Mouse (Mus musculus) cortical plate, adult 2 months (tissue): ENCODE data around the gene Rabl3. TPM values are rescaled to one million over a fixed set of nuclear protein-coding genes. Genes with fewer than 3 reads are reported as not detected.
A peak's percentile ranks its signal among the peaks of the same experiment; 100 is the strongest.

Experiments used
- H3K27ac ChIP-seq: fragments of 200-500 bp; 2 replicates; pipeline ENCODE4 v1.5.1; 2012; ENCODE audit warnings: low read length, control low read depth, inconsistent platforms; ENCODE audit not compliant: insufficient read depth
- H3K4me1 ChIP-seq: fragments of 200-500 bp; 2 replicates; pipeline ENCODE4 v1.6.1; 2011; ENCODE audit warnings: low read length; ENCODE audit not compliant: control insufficient read depth, insufficient read depth
- H3K4me3 ChIP-seq: fragments of 200-500 bp; 2 replicates; pipeline ENCODE4 v1.5.1; 2011; ENCODE audit warnings: mild to moderate bottlenecking, low read length, control low read depth; ENCODE audit not compliant: insufficient read depth
- CTCF ChIP-seq: fragments of 200-500 bp; IDR thresholded peaks from 2 replicates; pipeline ENCODE4 v1.5.1; 2011; ENCODE audit warnings: mild to moderate bottlenecking, control low read depth, low read length; ENCODE audit not compliant: insufficient read depth; ENCODE audit errors: extremely low read depth
- POLR2A ChIP-seq: fragments of 200-500 bp; IDR thresholded peaks from 2 replicates; pipeline ENCODE4 v1.6.1; 2011; ENCODE audit warnings: mild to moderate bottlenecking, low read length, control low read depth; ENCODE audit not compliant: insufficient read depth; ENCODE audit errors: extremely low read depth
- polyA plus RNA-seq: library from polyadenylated mRNA; depleted of rRNA; stranded (reverse); fragments of >200 nt; gene quantifications from 2 replicates; pipeline ENCODE4 v1.2.3, GENCODE M21; 2012

The Rabl3 gene
- polyA plus RNA-seq, 1 experiment: 7.7 TPM

- TF ChIP-seq POLR2A (no peak), CTCF (no peak)
- no peaks in the 10 kb centered on the region for H3K4me1 ChIP-seq
- no peak overlapping the region for H3K27ac ChIP-seq
- no peak overlapping the region for H3K4me3 ChIP-seq
These were observed 21.0 kb upstream of the Rabl3 start for GRCm38 (mm10) chr16:37518662-37519061.

- no peak overlapping the region for H3K27ac ChIP-seq
- TF ChIP-seq POLR2A (no peak), CTCF (no peak)
- no peaks in the 10 kb centered on the region for H3K4me1 ChIP-seq
- no peak overlapping the region for H3K4me3 ChIP-seq
These were observed 20.0 kb upstream of the Rabl3 start for GRCm38 (mm10) chr16:37519721-37520120.

DNA sequence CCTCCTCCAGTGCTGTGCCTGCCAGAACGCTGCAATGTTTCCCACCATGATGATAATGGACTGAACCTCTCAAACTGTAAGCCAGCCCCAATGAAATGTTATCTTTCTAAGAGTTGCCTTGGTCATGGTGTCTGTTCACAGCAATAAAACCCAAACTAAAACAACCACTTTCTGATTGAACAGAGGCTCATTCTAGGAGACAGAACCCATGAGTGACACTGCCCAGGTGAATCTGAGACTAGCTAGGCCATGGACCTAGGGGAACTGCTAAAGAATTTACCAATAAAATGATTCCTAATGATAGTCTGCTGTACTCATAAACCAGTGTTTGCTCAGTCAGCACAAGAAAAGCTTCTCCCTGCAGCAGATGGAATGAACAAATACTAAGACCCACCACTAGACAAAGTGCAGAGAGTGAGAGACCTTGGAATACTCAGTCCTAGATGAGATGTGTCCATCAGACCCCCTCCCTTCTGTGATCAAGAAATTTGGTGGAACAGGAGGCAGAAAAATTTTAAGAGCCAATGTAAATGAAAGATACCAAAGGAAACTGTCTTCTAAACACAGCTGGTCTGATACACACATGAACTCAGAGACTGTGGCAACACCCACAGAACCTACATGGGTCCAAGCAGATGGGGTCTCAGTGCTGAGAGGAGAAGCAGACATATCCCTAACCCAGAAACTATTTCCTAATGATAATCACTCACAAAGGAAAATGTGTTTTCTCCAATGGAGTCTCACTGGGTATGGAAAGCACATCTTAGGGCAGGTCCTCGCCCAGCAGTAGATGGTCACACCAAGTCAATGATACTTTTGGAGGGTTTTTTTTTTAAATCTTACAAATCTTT, 19.3 kb upstream of the Rabl3 start:
- TF ChIP-seq POLR2A: no peak
- TF ChIP-seq CTCF: no peak
- H3K4me1 ChIP-seq: no peaks in the 10 kb centered on the region
- no peak overlapping the region for H3K4me3 ChIP-seq
- H3K27ac ChIP-seq: no peak overlapping the region

GRCm38 (mm10) chr16:37522100-37522697, 17.5 kb upstream of the Rabl3 start:
- Histone ChIP-seq H3K4me1 (no peaks in the 10 kb centered on the region), H3K4me3 (no peak overlapping the region), H3K27ac (no peak overlapping the region)
- no peak for TF ChIP-seq POLR2A
- no peak for TF ChIP-seq CTCF

DNA sequence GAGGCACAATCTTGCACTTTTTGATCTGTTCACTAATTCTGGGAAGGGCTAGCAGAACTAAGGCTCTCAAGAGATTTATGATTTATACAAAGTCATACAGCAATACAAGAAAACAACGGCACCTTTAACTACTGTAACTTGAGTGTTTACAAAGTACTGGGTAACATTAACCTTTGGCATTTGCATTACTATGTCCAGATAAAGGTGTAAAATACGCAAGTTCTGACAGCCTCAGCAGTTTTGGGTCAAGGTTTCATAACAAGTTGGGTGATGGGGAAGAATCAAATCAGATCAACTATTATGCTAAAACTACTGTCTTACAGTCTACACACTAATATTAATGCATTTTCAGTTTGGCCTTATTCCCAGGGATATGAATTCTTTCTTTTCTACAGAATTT, 14.6 kb upstream of the Rabl3 start:
- no peak overlapping the region for H3K4me3 ChIP-seq
- H3K27ac ChIP-seq: no peak overlapping the region
- peaks cover 2% of the 10 kb centered on the region for H3K4me1 ChIP-seq
- TF ChIP-seq POLR2A (no peak), CTCF (no peak)

- no peak for TF ChIP-seq CTCF
- no peak for TF ChIP-seq POLR2A
- no peak overlapping the region for H3K4me3 ChIP-seq
- H3K27ac ChIP-seq: no peak overlapping the region
- peaks cover 5% of the 10 kb centered on the region for H3K4me1 ChIP-seq
These were observed 12.9 kb upstream of the Rabl3 start for GRCm38 (mm10) chr16:37526688-37527223.

DNA sequence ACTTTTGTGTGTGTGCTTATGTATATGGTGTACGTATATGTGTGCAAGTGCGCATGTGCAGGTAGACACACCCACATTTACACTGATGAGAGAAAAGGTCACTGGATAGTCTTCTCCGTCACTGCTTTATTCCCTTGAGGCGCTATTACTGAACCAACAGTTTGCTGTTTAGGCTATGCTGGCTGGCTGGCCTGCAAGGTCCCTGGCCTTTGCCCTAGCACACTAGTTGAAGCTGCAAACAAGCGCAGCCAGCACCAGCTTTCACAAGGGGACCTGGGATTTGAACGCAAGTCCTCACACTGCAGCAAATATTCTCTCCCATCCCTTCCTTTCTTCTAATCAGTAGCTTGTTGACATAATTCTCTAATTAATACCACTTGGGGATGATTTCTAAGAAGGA, 9.5 kb upstream of the Rabl3 start:
- no peak for TF ChIP-seq POLR2A
- TF ChIP-seq CTCF: no peak
- Histone ChIP-seq H3K4me1 (peaks cover 8% of the 10 kb centered on the region), H3K4me3 (no peak overlapping the region), H3K27ac (no peak overlapping the region)

DNA sequence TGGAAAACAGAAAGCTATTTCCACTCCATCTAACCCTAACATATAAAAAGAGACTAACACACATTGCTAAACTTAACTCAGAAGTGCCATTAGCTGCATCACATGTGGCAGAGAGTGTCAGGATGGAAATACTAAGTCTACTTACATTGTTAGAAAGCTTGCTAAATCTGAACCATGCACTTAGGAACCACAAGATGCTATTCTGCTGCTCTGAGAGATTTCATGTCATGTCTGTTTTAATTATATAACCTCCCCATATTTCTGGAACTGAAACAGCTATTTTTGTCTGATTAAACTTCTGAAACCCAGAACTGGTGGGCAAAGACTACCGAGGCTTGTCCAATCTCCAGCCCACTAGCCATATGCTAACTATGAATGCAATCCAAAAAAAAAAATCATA, 7.6 kb upstream of the Rabl3 start:
- Histone ChIP-seq H3K4me3 (no peak overlapping the region), H3K4me1 (peaks cover 8% of the 10 kb centered on the region), H3K27ac (no peak overlapping the region)
- no peak for TF ChIP-seq POLR2A
- no peak for TF ChIP-seq CTCF

DNA sequence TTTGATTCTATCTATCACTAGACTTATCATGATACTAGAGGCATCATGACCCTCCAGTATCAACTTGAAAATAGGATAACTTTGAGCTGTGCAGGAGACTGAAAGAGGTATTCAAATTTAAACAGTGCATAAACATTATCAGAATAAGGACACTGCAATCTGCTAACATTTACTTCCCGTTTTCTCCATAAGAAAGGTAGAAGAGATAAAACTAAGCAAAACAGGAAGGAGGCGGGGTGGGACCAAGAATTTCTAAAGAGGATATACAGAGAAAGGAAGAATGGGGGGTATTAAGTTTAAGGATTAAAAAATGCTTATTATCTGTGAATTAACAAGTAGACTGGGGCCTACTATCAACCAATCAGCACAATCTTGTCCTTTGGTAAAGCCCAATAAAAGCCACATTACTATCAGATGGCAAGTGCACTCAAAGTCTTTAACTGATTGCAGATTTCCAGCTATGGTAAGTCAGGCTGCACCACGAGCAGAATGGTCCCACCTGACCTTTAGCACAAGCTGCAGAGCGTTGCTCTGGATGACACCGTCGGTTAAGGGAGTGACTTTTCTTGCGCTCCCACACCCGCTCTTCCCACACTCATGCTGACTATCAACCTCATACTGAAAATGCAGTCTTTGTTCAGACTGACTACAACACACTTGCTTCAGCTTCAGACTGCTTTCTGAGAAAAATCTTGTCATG, 6.2 kb upstream of the Rabl3 start:
- no peak for TF ChIP-seq CTCF
- TF ChIP-seq POLR2A: no peak
- no peak overlapping the region for H3K27ac ChIP-seq
- H3K4me1 ChIP-seq: peaks cover 8% of the 10 kb centered on the region
- no peak overlapping the region for H3K4me3 ChIP-seq

GRCm38 (mm10) chr16:37539240-37539610, 460 bp upstream of the Rabl3 start:
- Histone ChIP-seq H3K4me1 (no peaks in the 10 kb centered on the region; the same call in 1 of the 2 replicates), H3K27ac (peak overlapping the region; percentile 41), H3K4me3 (peak overlapping the region; percentile 56)
- no peak for TF ChIP-seq POLR2A
- TF ChIP-seq CTCF: no peak

DNA sequence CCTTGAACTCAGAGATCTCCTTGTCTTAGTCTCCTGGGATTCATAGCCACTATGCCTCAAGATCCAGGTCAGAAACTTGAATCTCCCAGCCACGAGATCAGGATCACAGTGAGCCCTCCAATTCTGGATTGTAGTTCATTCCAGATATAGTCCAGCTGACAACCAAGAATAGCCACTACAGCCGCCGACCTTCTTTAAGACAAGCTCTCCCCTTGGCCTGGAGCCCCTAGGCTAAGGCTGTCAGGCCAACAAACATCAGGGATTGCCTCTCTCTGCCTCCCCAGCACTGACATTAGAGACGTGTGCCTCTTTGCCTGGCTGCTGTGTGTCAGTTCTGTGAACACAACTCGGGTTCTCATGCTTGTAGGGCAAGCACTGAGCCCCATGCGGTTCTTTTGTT, 1.1 kb downstream of the Rabl3 start:
- H3K4me1 ChIP-seq: no peaks in the 10 kb centered on the region; the same call in 1 of the 2 replicates
- H3K4me3 ChIP-seq: no peak overlapping the region
- no peak overlapping the region for H3K27ac ChIP-seq
- TF ChIP-seq POLR2A (no peak), CTCF (no peak)
